Mouse (Mus musculus) spleen, embryonic (tissue): Measurements from ENCODE around the gene Adamts18.

ENCODE experiments used
- CTCF ChIA-PET: fragments of 350-600 bp; sonication (Branson Sonifier 250); formaldehyde crosslinking; loops from one replicate; lab custom pipeline; 2022; lab: Charles Lee

Adamts18 gene

DNA sequence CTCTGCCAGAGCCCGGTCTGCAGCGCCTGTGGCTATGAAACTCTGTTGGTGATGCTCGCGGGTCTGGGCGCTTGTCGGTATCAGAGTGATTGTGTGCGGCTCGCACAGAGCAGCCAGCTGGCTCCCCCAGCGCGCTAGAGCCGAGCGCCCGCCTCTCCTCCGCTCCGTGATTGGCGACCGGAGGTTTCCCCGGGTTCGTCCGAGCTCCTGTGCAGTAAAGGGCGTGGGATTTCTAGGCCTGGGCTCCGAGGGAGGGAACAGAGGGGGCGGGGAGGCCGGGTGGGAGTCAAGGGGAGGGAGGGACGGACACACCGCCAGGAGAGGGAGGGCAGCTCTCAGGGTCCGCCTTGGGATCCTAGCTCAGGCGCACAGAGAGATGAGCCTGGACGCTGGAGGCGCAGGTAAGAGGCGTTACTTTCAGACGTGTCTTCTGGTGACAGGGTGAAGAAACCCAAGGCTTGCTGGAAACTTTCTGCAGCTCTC is at the start of gene Adamts18:
Gene Adamts18, minus strand, starts transcription at position 86 of the 483 bp plus-strand sequence.
- CTCF ChIA-PET = no interaction called here

- CTCF ChIA-PET = no interaction called here
These were observed 47.9 kb upstream of the Adamts18 start for GRCm38 (mm10) chr8:113896446-113896845.

- CTCF ChIA-PET = no interaction called here
These were observed 42.8 kb upstream of the Adamts18 start for GRCm38 (mm10) chr8:113891376-113891775.

DNA sequence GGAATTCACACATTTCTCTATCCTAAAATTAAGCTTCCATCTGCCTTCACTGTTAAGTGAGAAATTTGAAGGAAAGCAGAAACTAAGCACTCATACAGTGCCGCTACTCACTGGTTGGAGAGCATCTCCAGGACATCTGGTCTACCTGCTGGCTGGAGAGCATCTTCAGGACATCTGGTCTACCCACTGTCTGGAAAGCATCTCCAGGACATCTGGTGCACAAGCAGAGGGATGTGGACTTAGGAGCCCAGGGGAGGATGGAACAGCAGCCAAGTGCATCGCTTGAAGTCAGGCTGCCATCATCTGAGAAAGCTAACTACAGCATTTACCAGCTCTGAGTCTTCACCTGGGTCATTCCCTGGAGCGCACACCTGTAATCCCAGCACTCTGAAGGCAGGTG is 38.0 kb upstream of the Adamts18 start:
- CTCF ChIA-PET = no interaction called here

DNA sequence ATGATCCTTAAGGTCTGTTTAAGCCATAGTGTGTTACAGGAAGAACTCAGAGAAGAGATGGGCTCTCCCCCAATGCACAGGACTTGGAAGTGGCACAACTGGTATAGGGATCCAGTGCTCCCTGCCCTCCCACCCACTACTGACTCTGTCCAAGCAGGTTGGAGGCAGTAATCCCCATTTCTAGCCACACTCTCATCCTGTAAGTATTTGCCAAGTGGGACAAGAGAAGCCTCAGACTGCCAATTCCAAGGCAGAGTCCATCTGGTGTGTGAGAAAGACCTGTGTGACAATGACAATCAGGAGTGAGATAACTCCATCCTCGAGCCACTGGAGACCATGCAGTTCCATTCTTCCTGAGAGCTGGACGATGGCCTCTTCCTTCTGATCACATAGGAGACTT is 36.6 kb upstream of the Adamts18 start:
- CTCF ChIA-PET = no interaction called here

DNA sequence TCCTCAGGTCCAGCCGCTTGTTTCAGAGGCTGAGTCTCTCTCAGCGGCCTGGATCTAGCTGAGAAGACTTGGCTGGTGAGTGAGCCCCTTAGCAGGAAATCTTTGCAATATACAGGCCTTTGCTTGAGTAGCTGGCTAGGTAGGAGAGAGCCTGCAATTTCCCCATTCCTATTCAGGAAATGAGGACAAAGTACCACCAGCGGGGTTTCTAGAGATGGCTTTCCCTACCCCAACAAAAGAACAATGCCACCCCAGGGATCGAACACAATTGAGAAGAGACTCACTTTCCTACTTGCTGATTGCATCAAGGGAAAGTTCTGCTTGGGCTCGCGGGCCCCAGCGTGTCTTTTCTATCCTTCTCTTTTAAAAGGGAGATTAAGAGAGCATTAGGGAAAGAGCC is 35.5 kb upstream of the Adamts18 start:
- CTCF ChIA-PET = no interaction called here

DNA sequence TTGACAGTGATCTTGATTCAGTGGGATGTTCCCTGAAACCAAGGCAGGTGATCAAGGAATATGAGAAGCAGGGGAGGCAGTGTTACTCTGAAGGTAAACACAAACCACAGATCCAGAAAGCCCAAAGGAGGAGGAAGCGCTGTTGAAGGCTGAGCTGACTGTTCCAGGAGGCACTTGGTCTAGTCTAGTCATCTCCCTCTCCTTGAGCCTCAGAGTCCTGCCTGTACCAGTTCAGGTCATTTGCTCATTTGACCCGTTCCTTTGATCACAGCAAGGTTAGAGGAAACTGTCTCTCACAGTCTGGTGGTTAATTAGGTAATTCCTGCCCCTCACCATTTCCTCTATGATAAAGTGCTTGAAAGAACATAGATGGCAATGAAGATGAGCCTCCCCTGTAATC is 34.0 kb upstream of the Adamts18 start:
- CTCF ChIA-PET = no interaction called here

GRCm38 (mm10) chr8:113878411-113879006 is 30.0 kb upstream of the Adamts18 start:
- CTCF ChIA-PET = no interaction called here

DNA sequence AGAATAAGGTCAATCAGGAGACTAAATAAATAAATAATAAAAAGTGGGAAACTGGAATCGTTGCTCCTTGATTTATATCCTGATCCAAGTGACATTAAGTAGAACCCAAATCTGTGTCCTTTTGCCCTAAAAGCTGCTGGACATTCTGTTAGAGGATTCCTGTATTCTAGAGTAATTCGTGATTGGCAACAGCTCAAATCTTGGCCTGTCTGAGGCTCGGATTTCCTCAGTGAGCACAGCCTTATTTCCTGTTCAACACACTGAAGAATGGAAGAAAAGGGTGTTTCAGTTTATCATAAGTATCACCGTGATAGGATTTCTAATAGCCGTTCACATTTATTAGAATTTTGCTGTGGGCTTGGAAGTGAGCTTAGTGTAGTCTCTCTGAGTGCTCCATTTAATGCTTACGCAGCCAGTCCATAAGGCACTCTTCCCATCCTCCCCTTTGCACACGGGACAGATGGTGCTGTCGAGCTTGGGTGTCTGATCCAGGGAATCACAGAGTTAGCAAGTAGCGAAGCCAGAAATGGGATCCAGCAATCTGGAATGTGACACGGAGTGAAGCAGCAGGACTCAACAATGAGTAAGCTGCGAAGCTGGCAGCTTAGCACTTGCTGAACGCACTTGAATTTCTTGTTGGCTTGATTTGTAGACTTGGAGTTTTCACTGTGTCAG is 25.0 kb upstream of the Adamts18 start:
- CTCF ChIA-PET = no interaction called here

GRCm38 (mm10) chr8:113872436-113872835 is 23.9 kb upstream of the Adamts18 start:
- CTCF ChIA-PET = no interaction called here

DNA sequence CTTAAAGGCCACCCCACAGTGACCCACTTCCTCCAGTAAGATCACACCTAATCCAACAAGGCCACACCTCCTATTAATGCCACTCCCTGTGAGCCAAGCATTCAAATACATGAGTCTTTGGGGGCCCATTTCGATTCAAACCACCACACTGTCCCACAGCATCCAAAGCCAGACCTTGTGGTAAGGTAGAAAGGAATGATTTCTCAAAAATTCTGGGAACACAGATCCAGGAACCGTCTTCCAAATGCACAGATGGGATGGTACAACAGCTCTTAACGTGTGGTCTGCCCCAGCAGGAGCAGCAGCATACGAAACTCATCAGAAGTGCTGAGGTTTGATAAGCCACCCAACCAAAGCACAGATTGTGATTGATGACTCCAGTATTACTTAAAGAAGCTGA is 18.0 kb upstream of the Adamts18 start:
- CTCF ChIA-PET = no interaction called here

DNA sequence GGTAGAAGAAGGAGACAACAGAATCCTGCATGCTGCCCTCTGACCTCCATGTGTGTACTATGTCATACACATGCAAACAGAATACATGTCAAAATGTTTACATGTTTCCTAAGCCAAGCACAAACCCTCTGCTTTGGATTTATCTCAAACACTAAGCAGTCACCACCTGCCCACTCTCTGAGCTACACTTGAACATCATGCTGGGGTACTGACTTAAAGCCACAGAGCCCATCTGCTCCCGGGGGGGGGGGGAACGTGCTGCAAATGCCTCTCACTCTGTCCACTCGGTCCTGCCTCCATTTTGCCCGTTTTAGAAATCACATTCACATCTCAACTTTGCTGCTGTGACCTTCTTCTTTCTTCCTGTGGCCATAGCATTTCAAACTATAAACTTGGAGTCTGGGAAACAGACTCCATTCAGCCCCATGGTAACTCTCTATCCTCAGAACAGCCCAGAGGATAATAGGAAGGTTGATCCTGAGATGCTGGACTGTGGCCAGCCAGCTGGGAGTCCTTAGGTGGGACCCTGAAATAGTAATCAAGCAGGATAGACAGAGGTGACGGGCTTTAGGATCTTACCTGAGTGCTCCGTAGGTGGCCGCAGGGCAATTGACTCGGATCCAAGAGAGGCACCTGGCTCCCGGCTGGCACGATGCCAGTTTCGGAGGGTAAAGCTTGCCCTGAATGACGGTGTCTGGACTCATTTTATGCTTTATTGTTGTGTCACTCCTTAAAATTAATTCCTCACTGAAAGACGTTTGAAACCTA is 17.0 kb upstream of the Adamts18 start:
- CTCF ChIA-PET = no interaction called here

- CTCF ChIA-PET = no interaction called here
These were observed 11.5 kb upstream of the Adamts18 start for GRCm38 (mm10) chr8:113859890-113860683.

DNA sequence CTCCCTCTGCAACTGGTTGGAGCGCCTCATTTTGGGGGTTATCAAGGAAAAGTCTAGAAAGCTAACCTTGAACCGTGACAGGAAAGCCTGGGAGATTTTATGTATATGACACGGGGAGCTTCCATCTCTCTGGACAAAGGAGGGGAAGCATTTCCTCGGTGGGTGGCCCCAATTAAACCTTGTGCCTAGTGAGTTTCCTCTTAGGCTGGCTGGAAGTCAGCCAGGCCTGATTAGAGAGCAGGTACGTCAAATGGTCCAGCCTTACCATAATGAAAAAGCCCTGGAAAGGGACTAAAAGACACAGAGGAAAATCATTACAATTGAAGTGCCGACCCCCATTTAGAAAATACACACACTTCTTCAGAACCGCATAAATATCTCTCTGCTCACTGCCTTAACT is 10.3 kb upstream of the Adamts18 start:
- CTCF ChIA-PET = no interaction called here

GRCm38 (mm10) chr8:113854622-113855293 is 6.2 kb upstream of the Adamts18 start:
- CTCF ChIA-PET = no interaction called here

DNA sequence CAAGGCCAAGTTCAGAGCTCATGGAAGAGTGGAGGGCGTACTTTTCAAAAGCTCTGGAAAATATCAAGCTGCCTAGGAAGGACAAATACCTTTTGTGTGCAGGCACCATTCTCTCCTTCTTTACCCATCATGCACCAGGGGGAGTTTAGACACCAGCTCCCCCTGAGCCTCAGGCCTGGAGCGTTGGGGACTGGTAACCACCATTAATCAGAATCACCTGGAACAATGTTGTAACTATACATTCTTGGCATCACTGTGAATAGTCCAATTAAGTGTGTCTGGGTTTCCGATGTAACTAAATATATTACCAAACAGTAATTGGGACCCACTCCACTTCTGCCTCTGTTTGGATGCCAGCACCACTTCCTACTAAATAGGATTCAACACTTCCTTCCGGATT is 5.2 kb upstream of the Adamts18 start:
- CTCF ChIA-PET = no interaction called here

DNA sequence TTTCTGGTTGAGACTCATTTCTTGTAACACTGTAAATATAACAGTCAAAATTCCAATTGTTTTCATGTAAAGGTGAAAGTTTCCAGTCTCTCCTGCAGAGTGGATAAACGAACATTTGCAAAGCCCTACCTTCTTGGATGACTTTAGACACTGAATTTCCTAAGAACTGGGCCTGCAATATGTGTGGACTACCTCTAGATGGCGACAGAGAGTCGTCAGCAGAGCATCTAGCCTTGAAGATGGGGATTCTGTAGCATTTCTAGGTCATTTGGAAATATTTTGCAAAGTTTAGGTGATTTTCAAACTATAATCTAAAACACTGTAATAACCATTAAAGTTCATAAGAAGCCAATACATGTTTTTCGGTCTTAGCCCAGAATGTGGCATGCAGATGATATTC is 3.1 kb upstream of the Adamts18 start:
- CTCF ChIA-PET = no interaction called here

- CTCF ChIA-PET = no interaction called here
These were observed 371 bp downstream of the Adamts18 start for GRCm38 (mm10) chr8:113848081-113848652.

DNA sequence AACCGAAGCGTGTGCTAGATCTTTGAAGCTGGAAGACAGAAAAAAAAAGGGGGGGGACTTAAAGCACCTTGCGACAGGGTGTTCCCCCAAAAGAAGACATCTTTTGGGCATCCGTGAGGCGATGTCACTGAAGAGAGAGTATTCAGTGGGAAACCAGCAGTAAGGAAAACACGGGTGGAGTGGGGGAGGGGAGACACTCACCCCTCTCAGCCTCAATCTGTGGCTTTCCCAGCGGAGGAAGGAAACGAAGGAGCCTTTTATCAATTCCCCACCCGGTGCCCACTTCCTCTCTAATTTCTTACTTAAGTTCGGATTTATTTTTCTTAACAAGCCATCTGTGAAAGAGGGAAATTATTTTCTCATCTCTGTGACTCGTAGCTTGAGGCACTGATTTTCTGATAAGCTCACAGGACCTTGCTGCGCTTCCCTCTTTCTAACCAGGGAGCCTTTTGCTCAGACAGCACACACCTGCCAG is 895 bp downstream of the Adamts18 start:
- CTCF ChIA-PET = no interaction called here

DNA sequence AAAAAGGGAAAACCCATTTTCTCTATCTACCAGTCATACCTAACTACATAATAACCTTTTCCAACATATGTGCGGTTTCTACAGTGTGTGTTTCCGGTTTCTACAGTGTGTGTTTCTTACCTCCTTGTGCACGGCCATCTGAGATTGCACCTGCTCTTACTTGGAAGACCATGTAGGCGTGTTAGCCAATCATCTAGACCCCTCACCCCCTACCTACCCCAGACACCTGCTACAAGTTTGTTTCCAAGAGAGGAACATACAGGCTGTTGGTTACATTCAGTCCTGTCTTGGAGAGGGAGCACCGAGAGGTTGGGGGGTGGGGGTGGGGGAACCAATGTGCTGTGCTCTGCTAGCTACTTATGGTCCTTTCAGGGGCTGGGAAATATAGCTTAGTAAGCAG is 1.9 kb downstream of the Adamts18 start:
- CTCF ChIA-PET = no interaction called here

DNA sequence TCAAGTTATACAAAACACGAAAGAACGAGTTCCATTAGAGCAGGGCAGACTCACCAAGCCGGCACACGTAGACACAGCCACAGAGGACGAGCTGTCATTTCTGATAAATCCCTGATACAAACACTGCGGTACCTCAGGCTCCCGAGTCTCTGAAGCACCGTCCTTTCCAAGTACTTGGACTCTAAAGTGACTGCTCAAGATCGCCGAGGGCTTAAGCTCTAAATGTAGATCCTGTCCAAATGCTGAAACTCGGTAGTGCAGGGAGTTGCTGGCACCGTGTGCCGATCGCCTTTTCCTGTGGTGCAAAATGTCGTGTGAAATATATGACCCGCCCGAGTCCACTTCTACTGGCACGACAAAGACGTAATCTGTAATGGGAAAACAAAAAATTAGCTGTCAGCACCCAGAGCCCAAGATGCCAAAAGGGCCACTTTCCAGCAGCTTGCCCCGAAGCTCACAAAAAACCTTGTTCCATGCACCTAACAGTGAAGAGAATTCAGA is 3.7 kb downstream of the Adamts18 start:
- CTCF ChIA-PET = no interaction called here
